Mouse (Mus musculus): ENCODE results near the gene Pxylp1. TPM values are rescaled to one million over a fixed set of nuclear protein-coding genes. Genes with fewer than 3 reads are reported as not detected.

The Pxylp1 gene
- total and polyA plus RNA-seq, 3 experiments: 0.22 TPM; not detected in 2

GRCm38 (mm10) chr9:96923577-96924316, 31.3 kb upstream of the Pxylp1 start:
- no peak for TF ChIP-seq GATA1 (IDR thresholded peaks at IDR 0.05; ENCODE audit: borderline replicate concordance, low read length)
- TF ChIP-seq CTCF (IDR thresholded peaks at IDR 0.05; ENCODE audit: low read depth, low read length): no peak
- TF ChIP-seq GATA2 (IDR thresholded peaks at IDR 0.05; ENCODE audit: borderline replicate concordance, low read depth, low read length): no peak
- no peak for TF ChIP-seq POLR2AphosphoS5 (IDR thresholded peaks at IDR 0.05; ENCODE audit: insufficient replicate concordance, low read depth, low read length)
- TF ChIP-seq TAL1 (conservative IDR thresholded peaks at IDR 0.05; ENCODE audit: low read depth, low read length): no peak
- DNase-seq (ENCODE audit: low spot score) (no peak), ATAC-seq (ENCODE audit: extremely low read depth, insufficient number of reproducible peaks, low FRiP score, poor library complexity, severe bottlenecking) (no peak)
- no peaks in the 10 kb centered on the region for H3K4me1 ChIP-seq (ENCODE audit: insufficient read depth, low read depth, low read length)
- H3K27me3 ChIP-seq (ENCODE audit: insufficient read depth, low read length): no peaks in the 10 kb centered on the region
- H3K36me3 ChIP-seq (replicated peaks): no peaks in the 10 kb centered on the region
- 0 out of 2 replicates have a peak, but pooled peaks cover 2% of the 10 kb centered on the region for H3K9me3 ChIP-seq (replicated peaks)
- H3K4me3 ChIP-seq (ENCODE audit: low read depth, low read length): no peak overlapping the region

- H3K4me1 ChIP-seq (ENCODE audit: insufficient read depth, low read depth, low read length): no peaks in the 10 kb centered on the region
- H3K36me3 ChIP-seq (replicated peaks): no peaks in the 10 kb centered on the region
- no peak for DNase-seq (ENCODE audit: low spot score)
- TF ChIP-seq TAL1 (conservative IDR thresholded peaks at IDR 0.05; ENCODE audit: low read depth, low read length): no peak
- no peaks in the 10 kb centered on the region for H3K27me3 ChIP-seq (ENCODE audit: insufficient read depth, low read length)
- 0 out of 2 replicates have a peak, but pooled peaks cover 2% of the 10 kb centered on the region for H3K9me3 ChIP-seq (replicated peaks)
- ATAC-seq (ENCODE audit: extremely low read depth, insufficient number of reproducible peaks, low FRiP score, poor library complexity, severe bottlenecking): no peak
- no peak overlapping the region for H3K4me3 ChIP-seq (ENCODE audit: low read depth, low read length)
Observed at GRCm38 (mm10) chr9:96923119-96923518, 30.6 kb upstream of the Pxylp1 start.

GRCm38 (mm10) chr9:96916620-96917538, 24.4 kb upstream of the Pxylp1 start:
- Histone ChIP-seq H3K27me3 (ENCODE audit: insufficient read depth, low read length) (no peaks in the 10 kb centered on the region; the same call in 1 of the 2 replicates), H3K4me1 (ENCODE audit: insufficient read depth, low read depth, low read length) (no peaks in the 10 kb centered on the region), H3K9me3 (replicated peaks) (no peaks in the 10 kb centered on the region), H3K4me3 (ENCODE audit: low read depth, low read length) (no peak overlapping the region), H3K36me3 (replicated peaks) (no peaks in the 10 kb centered on the region)
- peak; percentile 21 for DNase-seq (ENCODE audit: low spot score)
- TF ChIP-seq TAL1 (conservative IDR thresholded peaks at IDR 0.05; ENCODE audit: low read depth, low read length): no peak
- TF ChIP-seq POLR2AphosphoS5 (IDR thresholded peaks at IDR 0.05; ENCODE audit: insufficient replicate concordance, low read depth, low read length): no peak
- no peak for TF ChIP-seq GATA2 (IDR thresholded peaks at IDR 0.05; ENCODE audit: borderline replicate concordance, low read depth, low read length)
- no peak for TF ChIP-seq GATA1 (IDR thresholded peaks at IDR 0.05; ENCODE audit: borderline replicate concordance, low read length)
- peak; percentile 70 for TF ChIP-seq CTCF (IDR thresholded peaks at IDR 0.05; ENCODE audit: low read depth, low read length)
- ATAC-seq (ENCODE audit: extremely low read depth, insufficient number of reproducible peaks, low FRiP score, poor library complexity, severe bottlenecking): peak; percentile 49

- no peaks in the 10 kb centered on the region for H3K36me3 ChIP-seq (replicated peaks)
- TF ChIP-seq POLR2AphosphoS5 (IDR thresholded peaks at IDR 0.05; ENCODE audit: insufficient replicate concordance, low read depth, low read length): no peak
- H3K4me1 ChIP-seq (ENCODE audit: insufficient read depth, low read depth, low read length): no peaks in the 10 kb centered on the region
- no peak for ATAC-seq (ENCODE audit: extremely low read depth, insufficient number of reproducible peaks, low FRiP score, poor library complexity, severe bottlenecking)
- H3K9me3 ChIP-seq (replicated peaks): no peaks in the 10 kb centered on the region
- no peaks in the 10 kb centered on the region; the same call in 1 of the 2 replicates for H3K27me3 ChIP-seq (ENCODE audit: insufficient read depth, low read length)
- no peak for DNase-seq (ENCODE audit: low spot score)
- H3K4me3 ChIP-seq (ENCODE audit: low read depth, low read length): no peak overlapping the region
Observed at GRCm38 (mm10) chr9:96916076-96916475, 23.6 kb upstream of the Pxylp1 start.

GRCm38 (mm10) chr9:96914851-96915250, 22.4 kb upstream of the Pxylp1 start:
- Histone ChIP-seq H3K4me3 (ENCODE audit: low read depth, low read length) (no peak overlapping the region), H3K36me3 (replicated peaks) (no peaks in the 10 kb centered on the region), H3K27me3 (ENCODE audit: insufficient read depth, low read length) (no peaks in the 10 kb centered on the region; the same call in 1 of the 2 replicates), H3K4me1 (ENCODE audit: insufficient read depth, low read depth, low read length) (no peaks in the 10 kb centered on the region), H3K9me3 (replicated peaks) (no peaks in the 10 kb centered on the region)
- ATAC-seq (ENCODE audit: extremely low read depth, insufficient number of reproducible peaks, low FRiP score, poor library complexity, severe bottlenecking) (no peak), DNase-seq (ENCODE audit: low spot score) (no peak)
- TF ChIP-seq CTCF (IDR thresholded peaks at IDR 0.05; ENCODE audit: low read depth, low read length): no peak
- TF ChIP-seq GATA1 (IDR thresholded peaks at IDR 0.05; ENCODE audit: borderline replicate concordance, low read length): no peak
- TF ChIP-seq POLR2AphosphoS5 (IDR thresholded peaks at IDR 0.05; ENCODE audit: insufficient replicate concordance, low read depth, low read length): no peak
- no peak for TF ChIP-seq TAL1 (conservative IDR thresholded peaks at IDR 0.05; ENCODE audit: low read depth, low read length)
- TF ChIP-seq GATA2 (IDR thresholded peaks at IDR 0.05; ENCODE audit: borderline replicate concordance, low read depth, low read length): no peak

- H3K4me1 ChIP-seq (ENCODE audit: insufficient read depth, low read depth, low read length): no peaks in the 10 kb centered on the region
- TF ChIP-seq GATA1 (IDR thresholded peaks at IDR 0.05; ENCODE audit: borderline replicate concordance, low read length) (no peak), GATA2 (IDR thresholded peaks at IDR 0.05; ENCODE audit: borderline replicate concordance, low read depth, low read length) (no peak), POLR2AphosphoS5 (IDR thresholded peaks at IDR 0.05; ENCODE audit: insufficient replicate concordance, low read depth, low read length) (no peak), CTCF (IDR thresholded peaks at IDR 0.05; ENCODE audit: low read depth, low read length) (no peak), TAL1 (conservative IDR thresholded peaks at IDR 0.05; ENCODE audit: low read depth, low read length) (no peak)
- H3K36me3 ChIP-seq (replicated peaks): no peaks in the 10 kb centered on the region
- H3K4me3 ChIP-seq (ENCODE audit: low read depth, low read length): no peak overlapping the region
- H3K9me3 ChIP-seq (replicated peaks): no peaks in the 10 kb centered on the region
- H3K27me3 ChIP-seq (ENCODE audit: insufficient read depth, low read length): no peaks in the 10 kb centered on the region; the same call in 1 of the 2 replicates
- DNase-seq (ENCODE audit: low spot score) (no peak), ATAC-seq (ENCODE audit: extremely low read depth, insufficient number of reproducible peaks, low FRiP score, poor library complexity, severe bottlenecking) (no peak)
Observed at GRCm38 (mm10) chr9:96914005-96914404, 21.5 kb upstream of the Pxylp1 start.

Measured in G1E (cell line).